In the genomic region with DNA sequence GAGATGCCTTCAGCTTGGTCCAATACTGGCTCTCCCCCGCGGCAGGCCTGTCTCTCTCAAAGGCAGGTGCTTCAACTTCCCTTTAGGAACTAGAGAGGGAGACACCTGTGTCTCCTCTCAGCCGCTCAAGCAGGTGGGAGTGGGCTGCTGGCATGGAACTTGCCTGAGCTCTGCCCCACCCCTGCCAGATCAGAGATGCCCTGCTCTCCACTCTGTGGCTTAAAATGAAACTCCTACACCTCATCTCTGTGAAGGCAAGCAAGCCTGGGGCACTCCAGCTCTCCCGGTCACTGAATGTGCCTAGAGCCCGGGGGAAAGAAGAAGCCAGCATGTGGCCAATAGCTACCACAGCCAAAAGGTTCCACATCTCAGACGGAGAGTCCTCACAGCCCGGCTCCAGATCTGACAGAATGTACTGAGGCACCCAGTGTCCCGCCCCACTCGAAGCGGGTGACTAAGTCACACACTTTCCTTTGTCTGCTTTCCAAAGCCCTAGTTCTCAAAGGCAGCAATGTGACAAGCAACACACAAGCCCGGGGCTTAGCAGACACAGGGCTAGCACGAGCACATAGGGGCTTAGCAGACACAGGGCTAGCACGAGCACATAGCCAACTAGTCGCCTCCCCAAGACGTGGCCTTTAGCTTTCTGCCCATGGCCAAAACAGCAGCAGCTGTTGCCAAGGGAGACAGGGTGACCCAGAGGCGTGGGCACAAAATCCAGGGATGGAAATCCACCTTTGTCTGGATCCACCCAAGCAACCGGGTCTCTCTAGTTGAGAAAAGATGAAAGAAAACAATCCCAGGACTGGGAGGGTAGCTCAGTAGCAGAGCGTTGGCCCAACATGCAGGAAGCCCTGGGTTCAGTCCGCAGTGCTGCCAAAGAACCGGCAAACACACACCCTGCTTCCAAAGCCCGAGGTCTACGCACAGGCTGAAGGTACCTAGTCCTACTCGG, we compare ENCODE assay signal across 8 mouse cellular contexts. TPM values are rescaled to one million over a fixed set of nuclear protein-coding genes. Genes with fewer than 3 reads are reported as not detected.
DNase-seq lines count a peak whose midpoint lies in the region; ATAC-seq and TF ChIP-seq lines count a peak whose summit lies in the region.

No protein-coding gene starts in this region.

- H3K9ac ChIP-seq in heart, embryonic 15.5 days, result peak overlapping the region; percentile 93
- no peak overlapping the region for H3K9ac ChIP-seq in liver, embryonic 14.5 days (replicated peaks)
- H3K9ac ChIP-seq in neural tube, embryonic 12.5 days, result peak overlapping the region; percentile 13

- TF ChIP-seq EP300 in liver, embryonic 14.5 days (IDR thresholded peaks at IDR 0.05; ENCODE audit: low read depth), result no peak

- DNase-seq in adrenal gland, postnatal 10 days, result peak; percentile 48
- no peak for DNase-seq in adrenal gland, adult 8-10 months
- DNase-seq in retina, postnatal 1 day, result peak; percentile 56
- DNase-seq in retina, embryonic 14.5 days (ENCODE audit: low spot score), result no peak
- no peak for DNase-seq in liver, embryonic 14.5 days (ENCODE audit: low read depth in 3 of 3, low spot score in 3 of 3)
- no peak for DNase-seq in cerebellum, postnatal 36 days

- no peaks in the 10 kb centered on the region for H3K27me3 ChIP-seq in heart, embryonic 15.5 days
- no peaks in the 10 kb centered on the region for H3K27me3 ChIP-seq in liver, embryonic 14.5 days (ENCODE audit: control insufficient read depth, insufficient read depth, low read length)
- H3K27me3 ChIP-seq in neural tube, embryonic 12.5 days (replicated peaks), result no peaks in the 10 kb centered on the region

- peaks cover 74% of the 10 kb centered on the region for H3K4me1 ChIP-seq in heart, embryonic 15.5 days (replicated peaks)
- H3K4me1 ChIP-seq in liver, embryonic 14.5 days (replicated peaks; ENCODE audit: control insufficient read depth in 2 of 2, insufficient read depth in 2 of 2, low read length in 1 of 2), result peaks cover 23 to 36% of the 10 kb centered on the region in 2 experiments
- peaks cover 60% of the 10 kb centered on the region for H3K4me1 ChIP-seq in neural tube, embryonic 12.5 days

- H3K4me3 ChIP-seq in heart, embryonic 15.5 days, result peak overlapping the region; percentile 89
- peak overlapping the region in 1 of 2 experiments; percentile 15; a peak in 2 of 4 replicates for H3K4me3 ChIP-seq in liver, embryonic 14.5 days (ENCODE audit: insufficient read depth in 1 of 2, low read depth in 2 of 2, low read length in 2 of 2)
- H3K4me3 ChIP-seq in neural tube, embryonic 12.5 days, result peak overlapping the region; percentile 73

- H3K9me3 ChIP-seq in heart, embryonic 15.5 days (replicated peaks), result no peaks in the 10 kb centered on the region
- H3K9me3 ChIP-seq in liver, embryonic 14.5 days (ENCODE audit: control insufficient read depth, low read length), result no peaks in the 10 kb centered on the region
- H3K9me3 ChIP-seq in neural tube, embryonic 12.5 days, result no peaks in the 10 kb centered on the region

- no peak for ATAC-seq in heart, embryonic 15.5 days (replicated peaks; ENCODE audit: insufficient number of reproducible peaks, insufficient read depth, low FRiP score, low read depth)
- no peak for ATAC-seq in liver, embryonic 14.5 days (ENCODE audit: insufficient read depth)
- ATAC-seq in neural tube, embryonic 12.5 days (ENCODE audit: low FRiP score, low read depth), result no peak

- 39% methylated on average over 23 of the region's 23 CpGs for WGBS in heart, embryonic 15.5 days
- WGBS in liver, embryonic 14.5 days (ENCODE audit: insufficient replicate concordance), result 64% methylated on average over 23 of the region's 23 CpGs
- 35% methylated on average over 23 of the region's 23 CpGs for WGBS in neural tube, embryonic 12.5 days

- no peaks in the 10 kb centered on the region for H3K36me3 ChIP-seq in heart, embryonic 15.5 days
- no peaks in the 10 kb centered on the region for H3K36me3 ChIP-seq in liver, embryonic 14.5 days (replicated peaks; ENCODE audit: control insufficient read depth, insufficient read depth, low read depth)
- H3K36me3 ChIP-seq in neural tube, embryonic 12.5 days, result no peaks in the 10 kb centered on the region

- peak overlapping the region; percentile 76 for H3K4me2 ChIP-seq in heart, embryonic 15.5 days
- H3K4me2 ChIP-seq in liver, embryonic 14.5 days (ENCODE audit: low read depth), result peak overlapping the region; percentile 89
- H3K4me2 ChIP-seq in neural tube, embryonic 12.5 days (replicated peaks), result peak overlapping the region; percentile 96

- H3K27ac ChIP-seq in heart, embryonic 15.5 days, result peak overlapping the region; percentile 98
- no peak overlapping the region for H3K27ac ChIP-seq in liver, embryonic 14.5 days
- no peak overlapping the region for H3K27ac ChIP-seq in neural tube, embryonic 12.5 days

- no peak for TF ChIP-seq CTCF in liver, embryonic 14.5 days (IDR thresholded peaks at IDR 0.05; ENCODE audit: low read depth)

RNA-seq across cellular contexts. Expression of a gene that starts 3.0 kb away (rescaled TPM):
- 10 to 100 TPM; 24.4 to 31.8 TPM for total RNA-seq in adrenal gland, postnatal 10 days (2021)
- total RNA-seq in adrenal gland, adult 8-10 months (2022), result 10 to 100 TPM; 27.0 to 49.6 (median 37.1) TPM
- 11.6 and 14.8 TPM in 2 replicates for polyA plus RNA-seq in heart, embryonic 15.5 days (2015; fragmentation: Nextera tagmentation; extraction: Ambion mirVana)
- polyA plus RNA-seq in liver, embryonic 14.5 days (2012; rRNA removed), result 2.8 and 3.2 TPM in 2 replicates
- polyA plus RNA-seq in liver, embryonic 14.5 days (2014; fragmentation: Nextera tagmentation; extraction: Ambion mirVana), result 1.7 and 2.2 TPM in 2 replicates
- polyA plus RNA-seq in neural tube, embryonic 12.5 days (2016; fragmentation: Nextera tagmentation; extraction: Ambion mirVana), result 24.5 and 26.0 TPM in 2 replicates

Comparison
In these comparisons a context has a peak if more than half of its experiments do, and no peak if none do; other contexts are left out.
1. DNase-seq: peak in adrenal gland, postnatal 10 days (single experiment) and retina, postnatal 1 day (single experiment); none in adrenal gland, adult 8-10 months (single experiment), retina, embryonic 14.5 days (single experiment), liver, embryonic 14.5 days (0 of 3) and cerebellum, postnatal 36 days (0 of 2).
2. Peak in every context shown above with its lines, with median percentiles within 50 percentile points of each other: H3K4me2 ChIP-seq.